Mouse (Mus musculus) Muller cell, postnatal 12 days (primary cell): Measurements from ENCODE around the gene Znrf3.

Experiments
- DNase-seq: peaks from one replicate; pipeline ENCODE4 v3.0.0-alpha.2; 2015; ENCODE audit errors: inconsistent ontology term

The Znrf3 gene

DNA sequence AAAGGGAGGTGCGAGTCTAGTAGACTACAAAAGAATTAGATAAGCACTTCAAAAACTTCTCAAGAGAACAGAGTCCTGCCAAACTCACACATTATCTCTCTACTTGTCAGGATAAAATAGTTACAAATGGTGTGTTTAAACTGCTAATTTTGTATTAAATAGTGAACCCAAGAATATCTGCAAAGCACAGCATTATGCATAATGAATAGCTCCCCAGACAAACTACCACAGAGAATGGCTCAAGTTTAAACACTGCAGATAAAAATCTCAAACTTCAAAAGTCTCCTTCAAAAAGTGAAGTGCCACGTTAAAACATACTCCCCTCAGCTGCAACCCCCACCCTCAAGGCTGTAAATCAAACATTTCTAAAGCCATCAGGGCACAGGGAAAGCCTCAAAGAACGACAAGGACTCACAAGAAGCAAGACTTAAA lies 2.0 kb downstream of the Znrf3 start:
- DNase-seq = no peak

DNA sequence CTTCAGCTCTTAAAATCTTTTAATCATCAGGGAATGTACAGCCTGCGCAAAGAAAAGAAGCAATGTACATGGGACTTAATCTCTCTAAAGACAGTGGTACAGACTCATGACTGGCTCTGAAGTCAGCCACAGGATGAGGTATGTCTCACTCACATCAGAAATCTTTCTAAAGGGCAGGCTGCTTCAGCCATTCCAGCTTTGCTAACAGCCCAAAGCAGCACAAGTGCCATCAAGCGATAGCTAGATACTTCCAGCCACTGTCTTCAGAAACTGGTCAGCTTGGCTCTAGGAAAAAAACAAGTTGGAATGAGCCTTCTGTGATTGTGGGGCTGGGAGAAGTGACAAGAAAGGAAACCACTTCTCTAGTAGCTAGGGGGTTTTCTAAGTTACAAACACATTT lies 7.0 kb downstream of the Znrf3 start:
- no peak for DNase-seq

DNA sequence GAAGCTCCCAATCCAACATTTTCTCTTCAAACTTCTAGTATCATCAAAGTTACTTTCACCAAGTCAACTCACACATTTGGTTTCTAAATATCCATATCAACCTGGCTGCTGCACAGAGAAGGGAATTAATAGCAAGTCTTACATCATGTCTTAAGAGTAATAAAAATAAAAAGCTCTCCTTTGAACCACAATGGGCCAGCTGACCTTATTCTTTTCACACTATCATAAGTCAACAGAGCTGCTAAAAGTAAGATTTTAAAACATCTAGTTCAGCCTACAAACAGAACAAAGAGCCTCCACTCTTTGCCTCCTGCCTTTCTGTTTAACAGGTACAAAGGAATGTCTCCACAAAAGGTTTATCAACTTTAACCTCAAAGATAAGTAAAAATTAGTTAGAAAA lies 7.7 kb downstream of the Znrf3 start:
- DNase-seq = no peak

DNA sequence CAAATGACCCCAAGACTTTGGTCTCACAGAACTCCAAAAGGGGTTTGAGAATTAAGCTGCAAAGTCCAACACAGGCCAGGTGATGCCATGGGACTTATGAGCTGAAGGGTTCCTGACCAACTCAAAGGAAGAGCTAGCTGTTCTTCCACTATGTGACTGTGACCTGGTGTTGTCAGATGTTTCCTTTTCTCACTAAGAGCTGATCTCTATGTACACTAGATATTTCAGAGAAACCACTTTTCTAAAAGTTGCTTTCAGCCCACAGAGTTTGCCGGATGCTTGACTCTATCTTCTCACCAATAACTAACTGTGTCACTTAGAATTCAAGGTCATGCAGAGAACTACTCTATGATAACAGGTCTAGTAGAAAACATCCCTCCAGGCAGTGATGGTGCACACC lies 9.2 kb downstream of the Znrf3 start:
- DNase-seq = no peak

DNA sequence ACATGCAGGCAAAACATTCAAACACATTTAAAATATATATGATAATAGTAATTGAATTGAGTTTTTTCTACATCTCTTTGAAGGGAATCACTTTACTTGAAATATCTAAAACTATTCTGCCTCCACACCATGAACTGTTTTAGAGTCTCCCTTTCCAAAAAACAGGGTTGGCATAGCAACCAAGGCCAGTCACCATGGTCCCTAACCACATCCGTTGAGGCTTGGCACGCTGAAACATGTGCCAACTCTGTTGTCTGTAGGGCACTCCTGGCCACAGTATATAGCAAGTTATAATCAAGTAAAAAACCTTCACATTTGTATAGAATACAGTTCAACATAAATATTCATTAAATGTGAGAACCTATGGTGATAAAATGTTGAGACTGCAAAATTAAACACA lies 12.3 kb downstream of the Znrf3 start:
- DNase-seq = peak; percentile 52

DNA sequence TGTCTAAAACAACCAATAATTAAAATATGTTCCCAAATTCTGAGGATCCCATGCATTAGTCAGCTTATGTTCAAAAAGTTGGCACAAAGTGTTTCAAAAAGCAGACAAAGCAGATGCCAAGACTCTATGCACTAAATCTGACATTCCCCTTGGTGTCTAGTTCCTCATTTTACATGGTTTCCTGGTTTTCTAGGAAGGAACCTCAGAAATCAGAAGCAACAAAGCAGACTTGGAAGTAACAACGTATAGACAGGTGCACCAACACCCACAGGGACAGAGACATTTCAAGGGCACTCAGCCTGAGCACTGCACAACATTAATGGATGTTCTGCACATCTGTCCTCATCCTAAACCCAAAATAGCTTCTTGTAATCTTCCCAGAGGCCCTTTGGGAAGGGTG lies 13.8 kb downstream of the Znrf3 start:
- DNase-seq = no peak

DNA sequence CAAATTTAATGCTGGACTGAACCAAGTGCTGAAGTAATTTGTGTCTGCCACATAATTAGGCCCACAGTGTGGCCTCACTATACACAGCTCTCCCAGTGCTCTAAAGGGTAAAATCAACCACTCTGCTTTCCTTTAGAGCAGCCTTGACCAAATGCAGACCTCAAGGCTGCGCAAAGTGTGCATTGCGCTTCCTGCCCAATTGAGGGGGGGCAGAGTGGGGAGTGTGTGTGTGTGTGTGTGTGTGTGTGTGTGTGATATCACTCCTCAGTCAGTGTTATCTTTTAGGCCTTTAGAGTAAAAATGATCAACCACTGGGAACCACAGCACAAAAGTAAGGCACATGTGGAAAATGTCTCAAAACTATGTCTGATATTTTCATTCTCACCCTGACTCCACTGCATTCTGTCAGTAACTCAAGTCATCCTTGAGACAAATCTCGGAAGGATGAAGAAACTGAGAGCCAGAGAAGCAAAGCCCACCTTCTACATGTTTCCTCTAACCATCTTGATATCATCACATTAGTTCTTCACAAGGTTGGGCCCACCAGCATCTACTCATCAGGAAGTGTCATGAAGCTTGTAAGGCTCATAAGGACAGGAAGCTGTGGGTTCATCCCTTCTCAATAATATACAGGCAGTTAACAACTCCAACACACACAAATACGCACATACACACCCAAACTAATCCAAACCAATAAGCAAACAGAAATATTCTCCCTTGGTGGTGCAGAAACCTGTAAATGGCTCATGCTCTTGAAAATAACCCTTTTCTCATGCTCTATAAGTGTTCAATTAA lies 15.1 kb downstream of the Znrf3 start:
- no peak for DNase-seq

DNA sequence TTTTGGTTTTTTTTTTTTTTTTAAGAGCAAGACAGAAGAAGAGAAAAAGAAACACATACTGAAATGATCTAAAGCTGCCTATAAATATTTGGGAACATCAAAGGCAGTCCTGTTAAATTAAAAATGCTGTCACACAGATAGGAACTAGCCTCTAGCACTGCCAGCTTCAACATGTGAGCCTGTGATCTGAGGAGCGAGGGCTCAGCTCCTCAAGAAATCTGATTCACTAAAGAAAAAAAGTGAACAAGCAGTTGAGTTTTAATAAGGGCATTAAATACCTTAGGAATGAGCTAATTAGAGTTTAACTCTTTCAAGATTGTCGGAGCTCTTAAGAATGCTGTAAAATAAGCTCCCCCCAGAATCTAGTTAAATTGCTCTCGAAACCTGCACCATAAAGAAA lies 17.4 kb downstream of the Znrf3 start:
- DNase-seq = no peak

DNA sequence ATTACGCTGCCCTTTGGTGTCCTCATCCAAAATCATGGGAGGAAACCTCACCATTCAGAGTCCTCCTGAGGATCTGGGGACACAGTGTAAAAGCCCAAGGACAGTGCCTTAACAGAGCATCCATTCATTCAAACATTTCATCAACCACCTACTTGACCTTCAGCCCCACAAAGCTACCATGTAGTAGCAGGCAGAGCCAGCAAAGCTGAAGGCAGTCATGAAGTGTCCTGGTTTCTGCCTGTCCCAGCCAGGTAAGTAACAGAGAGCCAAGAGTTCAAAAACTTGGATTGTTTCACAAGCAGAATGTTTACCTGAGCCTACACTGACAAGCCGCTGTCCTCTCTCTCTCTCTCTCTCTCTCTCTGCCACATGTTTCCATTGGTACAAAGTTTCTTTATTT lies 18.3 kb downstream of the Znrf3 start:
- DNase-seq = no peak

DNA sequence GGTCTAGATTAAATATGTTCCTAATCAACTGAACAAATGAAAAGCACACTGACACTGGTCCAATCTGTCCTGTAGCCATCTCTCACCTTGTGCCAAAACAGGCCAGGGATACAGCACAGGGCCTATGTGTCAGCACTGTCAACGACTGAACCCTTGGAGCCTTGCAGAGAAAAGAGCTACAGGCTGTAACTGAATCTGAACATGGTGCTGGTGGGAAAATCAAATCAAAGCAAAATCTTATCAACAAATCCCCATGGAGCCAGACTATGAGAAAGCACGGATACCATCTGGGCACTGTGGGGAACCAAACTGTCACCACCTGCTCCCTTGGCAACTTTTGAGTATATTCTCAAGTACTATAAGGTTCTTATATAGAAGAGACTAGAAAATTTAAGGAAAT lies 19.5 kb downstream of the Znrf3 start:
- no peak for DNase-seq

DNA sequence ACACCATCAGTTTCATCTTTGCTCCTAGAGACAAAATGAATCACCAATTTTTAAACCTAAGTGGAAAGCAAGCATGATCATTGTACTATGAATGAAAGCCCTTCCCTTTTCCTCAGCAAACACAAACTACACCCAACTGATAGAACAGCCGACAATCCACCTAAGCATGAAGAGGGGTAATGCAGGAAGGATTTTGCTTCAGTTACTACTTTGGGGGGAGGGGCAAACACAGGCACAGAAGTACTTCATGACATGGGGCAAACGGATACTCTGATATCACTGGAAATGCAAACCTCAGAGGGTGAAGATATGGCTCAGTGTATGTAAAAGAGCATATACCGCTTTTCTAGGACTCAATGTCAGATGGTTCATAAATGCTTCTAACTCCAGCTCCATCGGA lies 20.5 kb downstream of the Znrf3 start:
- DNase-seq = no peak

DNA sequence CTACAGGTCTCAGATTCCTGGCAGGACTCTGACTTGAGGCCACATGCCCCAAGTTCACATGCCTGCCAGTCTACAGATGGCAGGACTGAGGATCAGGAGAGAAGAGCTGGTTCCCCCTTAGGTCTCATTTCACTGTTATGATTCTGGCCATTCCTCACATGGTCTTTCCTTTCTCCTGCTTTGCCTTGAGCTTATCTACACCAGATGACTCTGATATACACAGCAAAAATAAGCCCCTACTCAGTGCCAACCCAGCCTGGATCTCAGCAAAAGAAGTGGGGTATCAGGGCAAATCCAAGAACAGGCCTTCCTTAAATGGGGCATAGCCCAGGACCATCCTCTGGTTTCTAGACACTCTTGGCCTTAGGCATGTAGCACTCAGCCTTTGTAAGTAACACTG lies 21.6 kb downstream of the Znrf3 start:
- DNase-seq = no peak

DNA sequence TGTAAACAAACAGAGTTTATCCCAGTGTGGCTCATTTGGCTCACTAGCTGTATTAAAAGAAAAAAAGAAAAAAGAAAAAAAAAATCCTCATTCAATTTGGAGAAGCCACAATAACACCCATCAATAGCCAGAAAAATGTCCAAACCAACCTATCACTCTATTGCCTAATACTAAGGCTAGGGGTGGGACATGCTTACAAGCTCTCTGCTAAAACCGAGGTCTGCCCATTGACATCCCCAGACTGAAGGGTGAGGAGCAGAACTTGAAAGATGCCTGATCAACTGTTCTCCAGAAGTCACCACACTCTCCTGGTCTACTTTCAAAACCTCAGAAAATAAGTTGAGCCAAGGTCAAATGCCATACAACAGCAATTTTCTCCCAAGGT lies 22.4 kb downstream of the Znrf3 start:
- DNase-seq = no peak

DNA sequence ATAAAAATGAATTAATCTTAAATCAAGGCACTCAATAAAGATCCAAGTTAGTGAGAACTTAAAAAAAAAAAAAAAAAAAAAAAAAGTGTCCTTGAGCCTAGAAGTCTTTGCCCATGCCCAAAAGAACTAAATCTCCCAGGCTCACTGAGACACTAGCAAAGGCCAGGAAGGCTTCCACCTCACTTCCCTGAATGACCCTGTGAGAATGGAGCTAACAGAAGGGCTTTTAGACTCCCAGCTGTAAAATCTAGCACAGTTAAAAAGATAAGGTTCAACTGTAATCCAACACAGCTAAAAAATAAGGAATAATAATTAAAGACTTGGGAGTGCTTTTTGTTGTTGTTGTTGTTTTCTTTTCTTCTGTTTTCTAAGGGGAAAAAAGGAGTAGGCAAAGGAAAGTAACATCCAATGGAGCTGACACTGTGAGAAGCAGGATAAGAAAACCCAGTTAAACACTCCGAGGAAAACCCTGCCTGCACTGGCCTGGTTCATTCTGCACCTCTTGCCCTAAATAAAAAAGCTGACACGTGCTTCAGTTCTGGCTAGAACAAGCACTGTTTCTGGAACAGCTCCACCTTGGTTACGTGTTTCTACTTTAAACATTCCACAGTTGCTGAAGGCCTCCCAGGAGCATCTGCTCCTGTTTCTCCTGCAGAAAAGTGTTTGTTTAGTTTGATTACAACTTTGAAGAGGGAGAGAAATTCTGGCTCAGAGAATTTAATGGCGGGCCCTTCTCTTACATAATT lies 23.0 kb downstream of the Znrf3 start:
- DNase-seq = peak; percentile 50

DNA sequence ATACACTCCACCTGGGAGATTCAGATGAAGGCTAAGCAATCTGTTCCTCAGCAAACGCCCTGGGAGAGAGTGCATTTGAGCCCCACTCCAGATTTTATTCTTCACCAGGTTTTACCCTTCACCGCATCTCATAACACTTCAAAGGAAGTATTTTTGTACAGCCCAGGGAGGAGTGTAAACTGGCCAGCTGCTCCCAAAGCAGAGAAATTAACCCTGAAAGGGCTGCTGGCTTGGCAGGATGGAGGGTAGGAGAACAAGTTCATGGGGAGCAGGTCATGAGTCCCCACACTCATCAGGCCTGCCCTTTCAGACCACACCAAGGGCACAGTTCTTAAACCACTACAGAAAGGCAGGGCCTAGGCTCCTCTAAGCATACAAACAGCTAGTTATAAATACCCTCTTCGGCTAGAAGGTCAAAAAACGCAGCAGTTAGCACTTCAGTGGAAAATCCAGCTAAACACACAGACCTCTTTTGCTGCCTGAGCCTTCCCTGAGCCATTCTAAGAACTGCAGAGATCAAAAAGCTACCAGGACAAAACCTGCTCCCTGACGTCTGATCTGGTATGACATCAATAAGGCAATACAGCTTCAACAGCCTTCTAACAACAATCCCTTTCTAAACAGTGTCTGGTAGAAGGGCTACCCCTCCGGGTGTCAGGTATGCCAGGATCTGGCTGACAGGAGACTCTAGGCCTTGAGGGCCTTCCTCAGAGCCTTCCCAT lies 28.9 kb downstream of the Znrf3 start:
- peak; percentile 36 for DNase-seq

DNA sequence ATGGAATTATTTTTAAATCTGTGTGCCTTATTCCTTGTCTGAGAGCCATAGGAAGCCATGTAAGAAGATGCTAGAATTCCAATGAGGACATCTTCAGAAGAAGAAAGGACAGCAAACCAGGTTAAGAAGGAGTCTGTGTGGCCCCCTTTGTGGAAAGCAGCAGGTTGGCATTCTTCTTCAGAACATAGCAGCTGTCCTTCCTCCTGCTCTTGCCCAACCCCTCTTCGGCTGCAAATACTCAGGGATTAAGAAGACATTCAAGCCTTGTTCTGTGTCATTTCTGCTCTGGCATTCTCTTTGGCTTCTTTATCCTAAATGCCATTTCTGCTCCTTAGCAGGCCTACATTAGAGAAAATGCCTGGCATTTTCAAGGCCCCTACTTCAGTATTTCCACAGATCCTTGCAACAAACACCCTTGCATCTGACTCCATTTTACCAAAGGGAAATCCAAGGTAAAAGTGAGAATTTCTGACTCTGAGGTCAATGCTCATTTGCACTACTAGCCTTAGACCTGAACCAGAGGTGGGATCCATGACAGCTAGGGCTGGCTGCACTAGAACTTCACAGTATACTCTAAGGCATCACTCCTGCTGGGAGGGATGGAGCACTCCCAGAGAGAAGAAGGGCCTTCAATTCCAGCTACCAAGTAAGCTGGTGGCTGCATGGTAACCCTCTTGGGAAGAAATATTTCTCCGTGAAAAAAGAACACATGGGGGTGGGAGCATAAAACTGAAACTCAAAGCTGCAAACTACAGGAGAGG lies 29.6 kb downstream of the Znrf3 start:
- peak; percentile 36 for DNase-seq

DNA sequence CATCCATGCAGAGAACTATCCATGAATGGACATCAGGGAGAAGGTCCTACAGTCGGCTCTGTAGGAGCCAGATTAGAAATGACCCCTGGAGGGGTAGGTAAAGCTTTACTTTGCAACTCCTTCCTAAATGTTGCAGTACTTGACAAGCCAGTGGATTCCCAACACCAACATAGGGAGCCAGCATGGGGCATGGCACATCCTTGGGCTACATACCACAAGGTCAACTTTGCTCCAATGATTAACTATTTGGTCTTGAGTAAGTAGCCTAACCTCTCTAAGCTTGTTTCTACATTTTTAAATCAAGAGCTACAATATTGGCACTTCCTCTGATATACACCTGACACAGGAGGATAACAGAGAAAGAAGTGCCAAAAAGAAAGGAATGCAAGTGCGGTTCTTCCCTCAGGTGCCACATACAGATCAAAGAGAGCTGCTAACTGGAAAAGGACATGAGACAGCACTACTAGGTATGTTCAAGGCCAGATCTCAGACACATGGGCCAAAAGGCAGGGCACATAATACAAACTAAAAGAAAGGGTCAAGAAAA lies 31.9 kb downstream of the Znrf3 start:
- DNase-seq = no peak

DNA sequence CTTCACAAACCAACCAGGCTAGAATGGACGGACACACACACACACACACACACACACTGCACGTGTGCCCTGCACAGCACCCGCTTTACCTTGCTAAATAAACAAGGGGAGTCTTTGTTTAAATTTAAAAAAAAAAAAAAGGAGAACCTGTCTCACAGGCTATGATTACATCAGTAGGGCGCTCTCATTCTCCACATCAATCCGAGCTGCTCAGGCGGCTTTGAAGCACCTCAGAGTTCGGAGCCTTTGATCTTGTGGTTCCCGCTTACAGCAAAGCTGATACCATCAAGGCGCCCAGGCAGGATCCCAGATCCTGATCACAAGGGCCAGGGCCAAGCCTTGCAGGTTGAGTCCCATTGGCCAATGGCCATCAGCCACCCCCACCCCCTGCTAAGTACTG lies 33.1 kb downstream of the Znrf3 start:
- no peak for DNase-seq

DNA sequence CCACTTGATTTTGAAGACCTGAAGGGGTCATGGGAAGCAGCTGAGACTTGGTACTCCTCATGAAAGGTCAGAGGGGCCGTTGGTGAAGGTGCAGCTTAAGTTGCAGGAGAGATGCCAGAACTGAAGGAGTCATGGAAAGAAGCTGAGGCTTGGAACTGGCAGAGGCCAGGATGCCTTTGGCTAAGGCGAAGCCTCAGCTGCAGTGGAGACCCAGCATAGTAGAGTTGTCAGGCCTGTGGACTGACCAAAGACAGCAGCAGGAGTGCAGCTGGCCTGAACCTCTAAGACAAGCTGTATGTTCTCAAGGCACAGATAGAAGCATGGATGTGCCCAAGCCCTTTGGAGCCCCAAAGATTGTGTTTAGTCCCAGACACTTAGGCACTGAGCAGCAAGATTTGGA lies 40.5 kb downstream of the Znrf3 start:
- no peak for DNase-seq

DNA sequence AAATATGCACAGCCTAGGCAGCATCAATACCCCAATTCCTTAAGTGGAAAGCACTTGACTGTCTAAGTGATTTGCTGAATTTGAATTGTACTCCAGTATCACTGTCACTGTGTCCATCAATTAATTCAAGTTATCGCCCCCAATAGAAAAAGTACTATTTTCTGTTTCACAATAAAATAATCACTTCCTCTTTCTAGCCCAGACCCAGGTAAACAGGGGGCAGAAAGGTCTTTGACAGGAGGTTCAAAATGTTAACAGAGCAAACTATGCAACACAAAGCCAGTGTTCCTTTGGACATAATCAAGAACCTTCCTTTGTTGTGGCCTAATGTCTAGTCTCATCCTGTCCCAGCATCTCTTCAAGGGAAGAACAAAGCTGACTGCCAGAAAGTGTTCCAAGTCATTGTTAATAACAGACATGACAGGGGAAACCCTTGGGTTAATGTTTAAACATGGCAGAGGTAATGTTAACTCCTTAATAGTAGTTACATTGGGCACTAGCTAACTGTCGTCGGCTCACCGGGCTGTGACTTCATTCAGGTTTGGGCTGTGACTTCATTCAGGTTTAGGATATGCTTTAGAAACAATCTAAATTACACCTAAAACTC lies 42.4 kb downstream of the Znrf3 start:
- no peak for DNase-seq
